In the genomic region with DNA sequence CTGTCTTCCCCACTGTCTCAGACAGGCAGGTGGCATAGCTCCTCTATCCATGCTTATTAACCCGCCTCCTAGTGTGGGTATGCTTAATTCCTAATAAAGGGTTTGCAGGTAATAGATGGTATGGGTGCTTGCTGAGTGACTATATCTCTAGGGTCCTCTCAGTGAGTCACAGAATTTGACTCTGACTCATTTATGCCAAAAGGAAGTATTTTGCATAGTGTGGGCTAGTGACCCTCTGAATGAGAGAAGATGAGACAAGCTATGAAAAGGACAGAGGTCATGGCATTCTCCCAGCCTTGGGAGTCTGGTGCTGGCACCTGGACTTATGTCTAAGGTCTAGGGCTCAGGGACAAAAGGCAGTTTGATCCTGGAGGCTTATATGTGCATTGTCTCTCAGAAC, we compare ENCODE assay signal across 25 mouse cellular contexts. TPM values are rescaled to one million over a fixed set of nuclear protein-coding genes. Genes with fewer than 3 reads are reported as not detected.
A peak's percentile ranks its signal among the peaks of the same experiment; 100 is the strongest.
DNase-seq lines count a peak whose midpoint lies in the region; ATAC-seq and TF ChIP-seq lines count a peak whose summit lies in the region.
"Had no signal": no experiment of that assay in that cellular context is flagged by ENCODE, and none has a peak within 500 bp of the region (broad histone marks: within the 10 kb centered on the region; RNA-seq: fewer than 3 reads in every experiment).

No protein-coding gene starts in this region.

- H3K9me3 ChIP-seq in CH12.LX (replicated peaks; ENCODE audit: low read length): no peaks in the 10 kb centered on the region
- H3K9me3 ChIP-seq in forebrain, postnatal 0 days (ENCODE audit: low read length): no peaks in the 10 kb centered on the region

- no peaks in the 10 kb centered on the region for H3K27me3 ChIP-seq in CH12.LX (replicated peaks)
- no peaks in the 10 kb centered on the region for H3K27me3 ChIP-seq in splenic B cell, adult 2 months (ENCODE audit: control insufficient read depth, insufficient read depth, low read length, poor library complexity, severe bottlenecking)
- no peaks in the 10 kb centered on the region for H3K27me3 ChIP-seq in forebrain, postnatal 0 days (ENCODE audit: insufficient read depth, low read length)
- H3K27me3 ChIP-seq: Patski had no signal

- peak; percentile 91 for TF ChIP-seq EP300 in CH12.LX (IDR thresholded peaks at IDR 0.05; ENCODE audit: low read length)

- 0 out of 2 replicates have a peak, but pooled peaks have one; percentile 19 for TF ChIP-seq POLR2A in CH12.LX (IDR thresholded peaks at IDR 0.05; ENCODE audit: low read depth, low read length)

- ATAC-seq in forebrain, postnatal 0 days: no peak
- ATAC-seq: activated CD4-positive, CD25-positive, alpha-beta regulatory T cell, adult 4 months; CD4-positive, CD25-positive, alpha-beta regulatory T cell, adult 4 months; Patski had no signal

- TF ChIP-seq CTCF in CH12.LX (conservative IDR thresholded peaks at IDR 0.05 in 1 of 2, IDR thresholded peaks at IDR 0.05 in 1 of 2; ENCODE audit: low read depth in 2 of 2, low read length in 2 of 2): no peak
- TF ChIP-seq CTCF in forebrain, postnatal 0 days (IDR thresholded peaks at IDR 0.05; ENCODE audit: low read depth): no peak

- H3K79me2 ChIP-seq in CH12.LX (replicated peaks; ENCODE audit: control insufficient read depth, extremely low read depth, insufficient read depth, poor library complexity, severe bottlenecking): no peaks in the 10 kb centered on the region

- H3K4me1 ChIP-seq in CH12.LX (ENCODE audit: control insufficient read depth in 1 of 2, insufficient read depth in 2 of 2): peaks cover 15 to 41% of the 10 kb centered on the region in 2 experiments
- no peaks in the 10 kb centered on the region for H3K4me1 ChIP-seq in forebrain, postnatal 0 days (ENCODE audit: insufficient read depth)

- 93% methylated on average over 1 of the region's 1 CpGs for WGBS in forebrain, postnatal 0 days

- dilution Hi-C loops in CH12.LX (cut with MboI; ENCODE audit: extremely low pct_ligation_motif_present, extremely low pct_unique_long_range_greater_than_20kb, low sequenced_read_pairs): no loop called here

- no peak overlapping the region for H3K9ac ChIP-seq in CH12.LX (ENCODE audit: insufficient read depth, low read depth)
- no peak overlapping the region for H3K9ac ChIP-seq in forebrain, postnatal 0 days

- peaks cover 79 to 90% of the 10 kb centered on the region in 2 experiments for H3K36me3 ChIP-seq in CH12.LX (replicated peaks in 1 of 2; ENCODE audit: control insufficient read depth in 1 of 2, insufficient read depth in 1 of 2, low read length in 1 of 2)
- no peaks in the 10 kb centered on the region for H3K36me3 ChIP-seq in splenic B cell, adult 2 months (ENCODE audit: control insufficient read depth, insufficient read depth, low read length, poor library complexity, severe bottlenecking)
- H3K36me3 ChIP-seq in forebrain, postnatal 0 days (ENCODE audit: insufficient read depth): no peaks in the 10 kb centered on the region
- H3K36me3 ChIP-seq: G1E had no signal

- H3K4me3 ChIP-seq in CH12.LX (replicated peaks in 1 of 3; ENCODE audit: low read depth in 2 of 3, low read length in 2 of 3, poor library complexity in 1 of 3): no peak overlapping the region
- H3K4me3 ChIP-seq in forebrain, postnatal 0 days (ENCODE audit: low read depth, low read length): no peak overlapping the region

- in situ Hi-C loops in CH12.LX (cut with MboI; ENCODE audit: low pct_ligation_motif_present, low pct_unique_long_range_greater_than_20kb, low sequenced_read_pairs): no loop called here

- no peak overlapping the region for H3K27ac ChIP-seq in CH12.LX (ENCODE audit: insufficient read depth, low read depth)
- H3K27ac ChIP-seq in forebrain, postnatal 0 days (ENCODE audit: low read depth, low read length): no peak overlapping the region

- no peak overlapping the region for H3K4me2 ChIP-seq in CH12.LX (ENCODE audit: insufficient read depth, low read depth, poor library complexity, severe bottlenecking)
- no peak overlapping the region for H3K4me2 ChIP-seq in forebrain, postnatal 0 days (ENCODE audit: low read depth)

- peak; percentile 68 for DNase-seq in CH12.LX (ENCODE audit: extremely low read depth)
- DNase-seq in Muller cell, postnatal 12 days (ENCODE audit: inconsistent ontology term): peak; percentile 17
- DNase-seq in splenic B cell, adult 2 months (ENCODE audit: low read depth, low spot score): peak; percentile 9
- DNase-seq in forebrain, postnatal 0 days: no peak
- DNase-seq in ovary, postnatal 10 days (ENCODE audit: low spot score): no peak
- DNase-seq in cerebellum, adult 9-11 months: no peak
- DNase-seq: adrenal gland, adult 2 months; adrenal gland, adult 8-10 months; adrenal gland, postnatal 10 days; adrenal gland, postnatal 14 days; adrenal gland, postnatal 25 days; adrenal gland, postnatal 36 days; B cell, adult 2 months; cerebellum, adult 11 months; cerebellum, adult 11-12 months; cerebellum, adult 18-20 months; cerebellum, adult 2 months; cerebellum, adult 8-10 months had no signal

- TF ChIP-seq RAD21 in CH12.LX (IDR thresholded peaks at IDR 0.05; ENCODE audit: low read depth, low read length): no peak

TF ChIP-seq in CH12.LX, 34 proteins besides CTCF, POLR2A, EP300 and RAD21:
- TF ChIP-seq CHD2 (IDR thresholded peaks at IDR 0.05; ENCODE audit: low read length) (no peak; the same call in 1 of the 2 replicates), ZMIZ1 (IDR thresholded peaks at IDR 0.05; ENCODE audit: low read depth, low read length) (no peak), HCFC1 (IDR thresholded peaks at IDR 0.05; ENCODE audit: low read depth, low read length) (no peak), MEF2A (IDR thresholded peaks at IDR 0.05; ENCODE audit: borderline replicate concordance, low read depth, low read length) (no peak), TBP (conservative IDR thresholded peaks at IDR 0.05; ENCODE audit: low read depth, low read length) (0 out of 2 replicates have a peak, but pooled peaks have one; percentile 21), KAT2A (IDR thresholded peaks at IDR 0.05; ENCODE audit: insufficient replicate concordance, low read length) (no peak), ZC3H11A (IDR thresholded peaks at IDR 0.05; ENCODE audit: low read depth, low read length) (no peak), USF2 (conservative IDR thresholded peaks at IDR 0.05; ENCODE audit: low read depth, low read length) (no peak), RCOR1 (conservative IDR thresholded peaks at IDR 0.05; ENCODE audit: low read depth, low read length) (0 out of 2 replicates have a peak, but pooled peaks have one; percentile 71), MAFK (IDR thresholded peaks at IDR 0.05; ENCODE audit: insufficient replicate concordance, low read length) (no peak), IRF4 (IDR thresholded peaks at IDR 0.05; ENCODE audit: low read depth, low read length) (peak; percentile 82), BHLHE40 (IDR thresholded peaks at IDR 0.05; ENCODE audit: low read depth, low read length) (peak; percentile 58), UBTF (IDR thresholded peaks at IDR 0.05; ENCODE audit: low read depth, low read length) (no peak), JUN (IDR thresholded peaks at IDR 0.05; ENCODE audit: insufficient read depth, low read depth, low read length) (peak; percentile 77), E2F4 (IDR thresholded peaks at IDR 0.05; ENCODE audit: insufficient replicate concordance, low read depth, low read length) (no peak), SIN3A (IDR thresholded peaks at IDR 0.05; ENCODE audit: low read length) (peak; percentile 65; the same call in 1 of the 2 replicates), PAX5 (IDR thresholded peaks at IDR 0.05; ENCODE audit: low read length) (no peak), POLR2AphosphoS2 (IDR thresholded peaks at IDR 0.05; ENCODE audit: low read depth, low read length) (no peak), GABPA (IDR thresholded peaks at IDR 0.05; ENCODE audit: insufficient replicate concordance, low read depth, low read length) (no peak), TCF12 (IDR thresholded peaks at IDR 0.05; ENCODE audit: low read depth, low read length) (peak; percentile 60; the same call in 1 of the 2 replicates), NELFE (IDR thresholded peaks at IDR 0.05; ENCODE audit: low read depth, low read length) (no peak), ZKSCAN1 (IDR thresholded peaks at IDR 0.05; ENCODE audit: borderline replicate concordance, low read depth, low read length) (no peak), MAX (IDR thresholded peaks at IDR 0.05; ENCODE audit: low read length) (0 out of 2 replicates have a peak, but pooled peaks have one; percentile 11), ETS1 (conservative IDR thresholded peaks at IDR 0.05; ENCODE audit: low read depth, low read length) (peak; percentile 87), ELF1 (IDR thresholded peaks at IDR 0.05; ENCODE audit: low read depth, low read length) (0 out of 2 replicates have a peak, but pooled peaks have one; percentile 17), JUND (conservative IDR thresholded peaks at IDR 0.05; ENCODE audit: low read depth, low read length) (peak; percentile 85), MYC (IDR thresholded peaks at IDR 0.05; ENCODE audit: low read depth, low read length) (no peak), USF1 (IDR thresholded peaks at IDR 0.05; ENCODE audit: low read depth, low read length) (no peak), MXI1 (IDR thresholded peaks at IDR 0.05; ENCODE audit: low read depth, low read length) (no peak), CHD1 (IDR thresholded peaks at IDR 0.05; ENCODE audit: low read depth, low read length) (no peak), NRF1 (IDR thresholded peaks at IDR 0.05; ENCODE audit: low read depth, low read length) (no peak), SMC3 (IDR thresholded peaks at IDR 0.05; ENCODE audit: low read depth, low read length) (no peak), ZNF384 (IDR thresholded peaks at IDR 0.05; ENCODE audit: low read depth, low read length) (no peak), MAZ (IDR thresholded peaks at IDR 0.05; ENCODE audit: low read depth, low read length) (peak; percentile 65; the same call in 1 of the 2 replicates)

RNA-seq across cellular contexts. Expression of a gene that starts 37.1 kb away (rescaled TPM):
- 0.17 TPM in 1 of 2 replicates, not detected in the other for total RNA-seq in CH12.LX (2012; rRNA removed)
- not detected in 2 replicates for total RNA-seq in CH12.LX (2014; rRNA removed)
- 0.18 TPM in 1 of 2 replicates, not detected in the other for polyA plus RNA-seq in CH12.LX (2012; ENCODE audit: insufficient read length, low read depth)
- total RNA-seq in forebrain, postnatal 0 days (2014; rRNA removed): 0.15 TPM in 1 of 2 replicates, not detected in the other
- polyA plus RNA-seq in forebrain, postnatal 0 days (2015; fragmentation: Nextera tagmentation; extraction: Ambion mirVana): 0.18 TPM in 1 of 2 replicates, not detected in the other
- total RNA-seq: adrenal gland, adult 18-20 months; adrenal gland, adult 2 months; adrenal gland, adult 8-10 months; adrenal gland, postnatal 10 days; adrenal gland, postnatal 14 days; adrenal gland, postnatal 25 days; adrenal gland, postnatal 36 days; G1E; MEL had no signal
- polyA plus RNA-seq: activated CD4-positive, CD25-positive, alpha-beta regulatory T cell, adult 4 months; adrenal gland, adult 2 months; C2C12; CD4-positive, CD25-positive, alpha-beta regulatory T cell, adult 4 months; G1E; Patski had no signal

Comparison
In these comparisons a context has a peak if more than half of its experiments do, and no peak if none do; other contexts are left out.
1. DNase-seq: peak in CH12.LX (single experiment), Muller cell, postnatal 12 days (single experiment) and splenic B cell, adult 2 months (single experiment); none in forebrain, postnatal 0 days (single experiment), ovary, postnatal 10 days (single experiment) and cerebellum, adult 9-11 months (single experiment).